Mouse (Mus musculus) MEL (cell line): ENCODE measurements at regions not wholly inside any gene's neighbourhood (a gene's known extent, or its start where the extent isn't known, plus 50 kb on each side); places are given as distances from the start of the nearest gene placed in this dataset.

Experiments used
- DNase-seq: peaks from one replicate; pipeline ENCODE4 v3.0.0; 2011; ENCODE audit warnings: low read depth, low spot score
- H3K27ac ChIP-seq: 2 replicates; pipeline ENCODE4 v1.5.1; 2012; ENCODE audit warnings: low read depth, mild to moderate bottlenecking, control low read depth, low read length, moderate library complexity; ENCODE audit not compliant: control insufficient read depth
- H3K27me3 ChIP-seq, 2 experiments: fragments of 150-350 bp in 1 of 2; sonication (generic) in 1 of 2; 2 replicates each; pipeline ENCODE4 v1.6.1; 2012; ENCODE audit warnings: low read length in 2 of 2, mild to moderate bottlenecking in 2 of 2, improper control_type of control experiment in 1 of 2, moderate library complexity in 1 of 2; ENCODE audit not compliant: insufficient read depth in 2 of 2, control insufficient read depth in 1 of 2
- H3K36me3 ChIP-seq, 2 experiments: 2 replicates each; pipeline ENCODE4 v1.6.1; 2012 to 2014; ENCODE audit warnings: low read length in 2 of 2, improper control_type of control experiment in 1 of 2, inconsistent platforms in 1 of 2, mild to moderate bottlenecking in 1 of 2; ENCODE audit not compliant: insufficient read depth in 2 of 2, control insufficient read depth in 1 of 2
- H3K4me1 ChIP-seq, 2 experiments: fragments of 150-350 bp in 1 of 2; sonication (generic) in 1 of 2; 2 replicates each; pipeline ENCODE4 v1.6.1; 2012; ENCODE audit warnings: low read length in 2 of 2, improper control_type of control experiment in 1 of 2, mild to moderate bottlenecking in 1 of 2; ENCODE audit not compliant: insufficient read depth in 2 of 2, control insufficient read depth in 1 of 2
- H3K4me3 ChIP-seq, 2 experiments: fragments of 150-350 bp in 1 of 2; sonication (generic) in 1 of 2; 2 replicates each; pipeline ENCODE4 v1.5.1; 2012; ENCODE audit warnings: low read depth in 2 of 2, low read length in 2 of 2, mild to moderate bottlenecking in 2 of 2, moderate library complexity in 2 of 2, control low read depth in 1 of 2, improper control_type of control experiment in 1 of 2; ENCODE audit not compliant: control insufficient read depth in 1 of 2, insufficient read depth in 1 of 2
- H3K79me2 ChIP-seq: 2 replicates; pipeline ENCODE4 v1.6.1; 2012; ENCODE audit warnings: mild to moderate bottlenecking, low read length, moderate library complexity; ENCODE audit not compliant: control insufficient read depth, poor library complexity, insufficient read depth
- H3K9ac ChIP-seq: 2 replicates; pipeline ENCODE4 v1.6.1; 2012; ENCODE audit warnings: low read depth, mild to moderate bottlenecking, control low read depth, low read length, moderate library complexity; ENCODE audit not compliant: control insufficient read depth, poor library complexity, severe bottlenecking
- H3K9me3 ChIP-seq: fragments of 150-350 bp; sonication (generic); replicated peaks from 2 replicates; pipeline ENCODE4 v1.6.1; 2012; ENCODE audit warnings: mild to moderate bottlenecking, low read length, improper control_type of control experiment, moderate library complexity; ENCODE audit not compliant: insufficient read depth
- BHLHE40 ChIP-seq: IDR thresholded peaks from 2 replicates; pipeline ENCODE4 v1.6.1; 2012; ENCODE audit warnings: low read depth, mild to moderate bottlenecking, inconsistent platforms, low read length, improper control_type of control experiment, borderline replicate concordance
- CHD1 ChIP-seq: IDR thresholded peaks from 2 replicates; pipeline ENCODE4 v1.6.1; 2012; ENCODE audit warnings: low read depth, mild to moderate bottlenecking, inconsistent platforms, low read length, improper control_type of control experiment
- CTCF ChIP-seq, 3 experiments: IDR thresholded peaks in 2 of 3; conservative IDR thresholded peaks in 1 of 3; 2 replicates each; pipeline ENCODE4 v1.5.1; 2011 to 2012; ENCODE audit warnings: low read length in 3 of 3, low read depth in 2 of 3, mild to moderate bottlenecking in 2 of 3, improper control_type of control experiment in 1 of 3, inconsistent platforms in 1 of 3, mixed read lengths in 1 of 3, moderate library complexity in 1 of 3; ENCODE audit not compliant: control insufficient read depth in 1 of 3, insufficient read depth in 1 of 3, poor library complexity in 1 of 3, severe bottlenecking in 1 of 3
- E2F4 ChIP-seq: IDR thresholded peaks from 2 replicates; pipeline ENCODE4 v1.6.1; 2011; ENCODE audit warnings: low read depth, low read length, improper control_type of control experiment, borderline replicate concordance
- EP300 ChIP-seq, 2 experiments: IDR thresholded peaks; 2 replicates each; pipeline ENCODE4 v1.6.1; 2011; ENCODE audit warnings: improper control_type of control experiment in 2 of 2, low read length in 2 of 2, low read depth in 1 of 2, mild to moderate bottlenecking in 1 of 2
- ETS1 ChIP-seq: IDR thresholded peaks from 2 replicates; pipeline ENCODE4 v1.6.1; 2012; ENCODE audit warnings: low read depth, mild to moderate bottlenecking, inconsistent platforms, low read length, improper control_type of control experiment, moderate library complexity
- GABPA ChIP-seq: IDR thresholded peaks from 2 replicates; pipeline ENCODE4 v1.6.1; 2012; ENCODE audit warnings: low read depth, mild to moderate bottlenecking, inconsistent platforms, low read length, improper control_type of control experiment, moderate library complexity
- GATA1 ChIP-seq: IDR thresholded peaks from 2 replicates; pipeline ENCODE4 v1.6.1; 2011; ENCODE audit warnings: low read depth, low read length, improper control_type of control experiment
- JUND ChIP-seq: IDR thresholded peaks from 2 replicates; pipeline ENCODE4 v1.6.1; 2011; ENCODE audit warnings: low read depth, mild to moderate bottlenecking, improper control_type of control experiment, low read length
- KAT2A ChIP-seq: conservative IDR thresholded peaks from 2 replicates; pipeline ENCODE4 v1.6.1; 2012; ENCODE audit warnings: low read depth, low read length, improper control_type of control experiment, inconsistent platforms
- MEF2A ChIP-seq: IDR thresholded peaks from 2 replicates; pipeline ENCODE4 v1.6.1; 2014; ENCODE audit warnings: low read depth, mild to moderate bottlenecking, inconsistent platforms, low read length, improper control_type of control experiment; ENCODE audit not compliant: poor library complexity, insufficient replicate concordance, severe bottlenecking; ENCODE audit errors: extremely low read depth
- MYB ChIP-seq: IDR thresholded peaks from 2 replicates; pipeline ENCODE4 v1.6.1; 2011; ENCODE audit warnings: mild to moderate bottlenecking, low read depth, low read length, improper control_type of control experiment
- POLR2AphosphoS5 ChIP-seq: IDR thresholded peaks from 2 replicates; pipeline ENCODE4 v1.6.1; 2012; ENCODE audit warnings: low read depth, borderline replicate concordance, mild to moderate bottlenecking, inconsistent platforms, low read length, moderate library complexity, mixed read lengths
- RAD21 ChIP-seq: IDR thresholded peaks from 2 replicates; pipeline ENCODE4 v1.6.1; 2011; ENCODE audit warnings: mild to moderate bottlenecking, low read depth, low read length, improper control_type of control experiment
- SIN3A ChIP-seq: IDR thresholded peaks from 2 replicates; pipeline ENCODE4 v1.6.1; 2012; ENCODE audit warnings: low read length, improper control_type of control experiment, inconsistent platforms
- SMC3 ChIP-seq: IDR thresholded peaks from 2 replicates; pipeline ENCODE4 v1.6.1; 2011; ENCODE audit warnings: low read depth, low read length, improper control_type of control experiment
- TAL1 ChIP-seq: IDR thresholded peaks from 2 replicates; pipeline ENCODE4 v1.6.1; 2012; ENCODE audit warnings: mild to moderate bottlenecking, inconsistent platforms, low read length, moderate library complexity, mixed read lengths
- TBP ChIP-seq: IDR thresholded peaks from 2 replicates; pipeline ENCODE4 v1.8.0; 2011; ENCODE audit warnings: low read depth, low read length, improper control_type of control experiment
- TCF12 ChIP-seq: IDR thresholded peaks from 2 replicates; pipeline ENCODE4 v1.6.1; 2014; ENCODE audit warnings: low read depth, mild to moderate bottlenecking, inconsistent platforms, low read length, improper control_type of control experiment, moderate library complexity
- USF2 ChIP-seq, 2 experiments: IDR thresholded peaks; 2 replicates each; pipeline ENCODE4 v1.6.1; 2011 to 2012; ENCODE audit warnings: improper control_type of control experiment in 2 of 2, low read length in 2 of 2, borderline replicate concordance in 1 of 2, inconsistent platforms in 1 of 2, low read depth in 1 of 2, mild to moderate bottlenecking in 1 of 2; ENCODE audit not compliant: insufficient read depth in 1 of 2
- ZKSCAN1 ChIP-seq: IDR thresholded peaks from 2 replicates; pipeline ENCODE4 v1.6.1; 2012; ENCODE audit warnings: low read depth, mild to moderate bottlenecking, inconsistent platforms, low read length, improper control_type of control experiment, moderate library complexity
- ZMIZ1 ChIP-seq: IDR thresholded peaks from 2 replicates; pipeline ENCODE4 v1.6.1; 2012; ENCODE audit warnings: low read depth, mild to moderate bottlenecking, inconsistent platforms, low read length, improper control_type of control experiment, moderate library complexity
- ZNF384 ChIP-seq: IDR thresholded peaks from 2 replicates; pipeline ENCODE4 v1.6.1; 2012; ENCODE audit warnings: low read depth, mild to moderate bottlenecking, inconsistent platforms, low read length, improper control_type of control experiment

DNA sequence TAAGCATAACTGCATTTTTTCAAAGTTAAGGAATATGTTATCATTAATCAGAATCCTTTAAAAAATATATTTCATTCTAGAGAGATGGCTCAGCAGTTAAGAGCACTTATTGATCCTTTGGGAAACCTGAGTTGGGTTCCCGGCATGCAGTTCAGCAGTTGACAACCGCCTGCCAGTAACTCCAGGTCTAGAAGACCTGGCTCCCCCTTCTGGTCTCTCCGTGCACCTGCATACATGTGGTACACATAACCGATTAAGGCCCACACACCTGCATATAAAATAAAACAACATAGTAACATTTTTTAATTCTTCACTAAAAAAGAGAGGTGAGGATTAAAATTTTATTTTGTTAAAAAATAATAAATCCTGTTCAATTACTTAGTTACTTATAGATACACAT is 89.7 kb upstream of the Hmga2 start:
- no peak overlapping the region for H3K9ac ChIP-seq
- no peaks in the 10 kb centered on the region for H3K4me1 ChIP-seq
- no peak for DNase-seq
- peak; percentile 27; the same call in 1 of the 2 replicates for TF ChIP-seq SMC3
- no peak for TF ChIP-seq TCF12
- peak in 1 of 3 experiments; percentile 24; a peak in 2 of 6 replicates for TF ChIP-seq CTCF (IDR thresholded peaks at IDR 0.05 in 2 of 3, conservative IDR thresholded peaks at IDR 0.05 in 1 of 3; ENCODE audit: control insufficient read depth in 1 of 3, insufficient read depth in 1 of 3, low read depth in 2 of 3, low read length in 3 of 3, poor library complexity in 1 of 3, severe bottlenecking in 1 of 3)
- no peak overlapping the region for H3K4me3 ChIP-seq
- no peaks in the 10 kb centered on the region for H3K79me2 ChIP-seq
- H3K36me3 ChIP-seq = no peaks in the 10 kb centered on the region
- peaks cover 0 to 1% of the 10 kb centered on the region in 2 experiments; a peak in 1 of 4 replicates for H3K27me3 ChIP-seq
- H3K9me3 ChIP-seq = no peaks in the 10 kb centered on the region
- H3K27ac ChIP-seq = no peak overlapping the region

DNA sequence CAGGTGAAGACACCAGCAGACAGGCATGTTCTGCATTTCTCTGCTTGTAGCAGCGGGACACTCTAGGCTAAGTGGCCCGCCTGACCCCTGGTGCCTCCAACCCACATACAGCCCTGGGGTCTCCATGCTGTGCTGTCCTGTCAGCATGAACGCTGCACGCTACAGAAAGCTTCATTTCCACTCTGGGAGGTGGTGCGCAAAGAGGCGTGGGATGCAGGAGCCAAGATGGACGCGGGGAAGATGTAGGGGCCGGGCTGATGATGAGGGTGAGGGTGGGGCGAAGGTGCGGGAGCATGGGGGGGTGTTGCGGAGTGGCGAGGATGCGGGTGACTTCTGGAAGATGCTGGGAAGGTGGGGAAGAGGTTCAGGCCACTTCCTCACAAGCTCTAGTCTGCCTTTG is 88.6 kb upstream of the Hmga2 start:
- H3K4me3 ChIP-seq = no peak overlapping the region
- DNase-seq = no peak
- no peaks in the 10 kb centered on the region for H3K36me3 ChIP-seq
- no peaks in the 10 kb centered on the region for H3K79me2 ChIP-seq
- no peak overlapping the region for H3K27ac ChIP-seq
- peaks cover 0 to 1% of the 10 kb centered on the region in 2 experiments; a peak in 1 of 4 replicates for H3K27me3 ChIP-seq
- H3K9me3 ChIP-seq = no peaks in the 10 kb centered on the region
- H3K9ac ChIP-seq = no peak overlapping the region
- no peaks in the 10 kb centered on the region for H3K4me1 ChIP-seq
- TF ChIP-seq RAD21 = no peak
- no peak for TF ChIP-seq ZNF384
- no peak for TF ChIP-seq ETS1
- no peak for TF ChIP-seq MEF2A
- no peak for TF ChIP-seq USF2 (IDR thresholded peaks at IDR 0.05; ENCODE audit: borderline replicate concordance in 1 of 2, insufficient read depth in 1 of 2, low read depth in 1 of 2, low read length in 2 of 2)
- no peak for TF ChIP-seq TAL1
- no peak for TF ChIP-seq MYB
- TF ChIP-seq BHLHE40 = no peak
- no peak for TF ChIP-seq KAT2A
- no peak for TF ChIP-seq CHD1

DNA sequence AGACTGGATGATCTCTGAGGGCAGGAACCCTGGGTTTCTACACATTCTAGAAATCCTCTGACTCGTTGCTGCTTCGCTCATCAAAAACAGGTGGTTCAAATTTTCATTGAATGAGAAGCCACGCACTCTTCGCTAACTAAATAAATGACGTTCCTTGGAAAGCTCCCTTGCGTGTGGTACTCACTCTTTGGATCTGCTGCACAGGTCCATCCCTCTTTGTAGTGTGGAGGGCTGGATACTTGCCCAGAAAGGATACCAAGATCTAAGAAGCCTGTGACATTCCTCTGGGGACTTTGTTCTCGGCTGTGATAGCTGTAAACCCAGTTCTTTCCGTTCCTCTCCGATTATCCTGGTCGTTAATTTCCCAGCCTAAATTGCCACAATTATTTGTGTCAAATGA is 87.7 kb upstream of the Hmga2 start:
- Histone ChIP-seq H3K27me3 (peaks cover 0 to 1% of the 10 kb centered on the region in 2 experiments; a peak in 1 of 4 replicates), H3K27ac (no peak overlapping the region), H3K9ac (no peak overlapping the region), H3K79me2 (no peaks in the 10 kb centered on the region), H3K4me1 (no peaks in the 10 kb centered on the region), H3K36me3 (no peaks in the 10 kb centered on the region), H3K4me3 (no peak overlapping the region), H3K9me3 (no peaks in the 10 kb centered on the region)
- TF ChIP-seq SMC3 (no peak), TCF12 (no peak), ZKSCAN1 (no peak), GATA1 (no peak), JUND (no peak), TBP (no peak), CTCF (IDR thresholded peaks at IDR 0.05 in 2 of 3, conservative IDR thresholded peaks at IDR 0.05 in 1 of 3; ENCODE audit: control insufficient read depth in 1 of 3, insufficient read depth in 1 of 3, low read depth in 2 of 3, low read length in 3 of 3, poor library complexity in 1 of 3, severe bottlenecking in 1 of 3) (no peak), ZMIZ1 (no peak), EP300 (IDR thresholded peaks at IDR 0.05; ENCODE audit: low read depth in 1 of 2, low read length in 2 of 2) (no peak), SIN3A (no peak), BHLHE40 (no peak), ZNF384 (no peak), RAD21 (no peak), E2F4 (no peak), TAL1 (no peak), GABPA (no peak), POLR2AphosphoS5 (no peak)
- no peak for DNase-seq
